Mouse (Mus musculus): ENCODE measurements around the gene Cklf. TPM values are rescaled to one million over a fixed set of nuclear protein-coding genes. Genes with fewer than 3 reads are reported as not detected.
"Not testable (repeated sequence)": the region's sequence is repeated elsewhere in the genome, so short reads cannot be mapped to it uniquely, and the experiment has no call there.

Gene Cklf
- polyA plus RNA-seq, 1 experiment: 36.0 TPM

DNA sequence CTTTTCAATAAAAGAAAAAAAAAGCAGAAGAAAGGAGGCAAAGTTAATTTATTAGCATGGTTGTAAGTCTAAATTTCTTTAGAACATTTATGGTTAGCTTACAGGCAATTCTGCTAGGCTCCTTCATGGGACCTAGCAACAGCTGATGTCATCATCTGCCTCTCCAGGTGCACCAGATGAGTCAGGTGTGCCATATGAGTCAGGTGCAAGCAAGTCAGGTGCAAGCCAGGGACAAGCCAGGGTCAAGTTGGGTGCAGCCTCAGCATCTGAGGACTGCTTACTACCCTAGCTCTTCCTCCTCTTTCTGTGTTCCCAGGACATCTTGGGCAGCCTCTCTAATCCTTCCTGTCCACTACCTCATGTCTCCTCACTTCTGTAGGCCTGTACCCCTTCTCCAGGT lies 17.7 kb downstream of the Cklf start:
- DNase-seq (ENCODE audit: low read depth): no peak
- TF ChIP-seq CTCF (IDR thresholded peaks at IDR 0.05; ENCODE audit: borderline replicate concordance, extremely low read depth, insufficient read depth, insufficient read length): no peak
- no peak for TF ChIP-seq POLR2A (IDR thresholded peaks at IDR 0.05; ENCODE audit: borderline replicate concordance, extremely low read depth, insufficient read depth, insufficient read length, poor library complexity, severe bottlenecking)

- TF ChIP-seq CTCF (IDR thresholded peaks at IDR 0.05; ENCODE audit: borderline replicate concordance, extremely low read depth, insufficient read depth, insufficient read length) (no peak), POLR2A (IDR thresholded peaks at IDR 0.05; ENCODE audit: borderline replicate concordance, extremely low read depth, insufficient read depth, insufficient read length, poor library complexity, severe bottlenecking) (no peak)
- peak; percentile 8 for DNase-seq (ENCODE audit: low read depth)
These were observed 18.3 kb downstream of the Cklf start for GRCm38 (mm10) chr8:104268937-104269440.

DNA sequence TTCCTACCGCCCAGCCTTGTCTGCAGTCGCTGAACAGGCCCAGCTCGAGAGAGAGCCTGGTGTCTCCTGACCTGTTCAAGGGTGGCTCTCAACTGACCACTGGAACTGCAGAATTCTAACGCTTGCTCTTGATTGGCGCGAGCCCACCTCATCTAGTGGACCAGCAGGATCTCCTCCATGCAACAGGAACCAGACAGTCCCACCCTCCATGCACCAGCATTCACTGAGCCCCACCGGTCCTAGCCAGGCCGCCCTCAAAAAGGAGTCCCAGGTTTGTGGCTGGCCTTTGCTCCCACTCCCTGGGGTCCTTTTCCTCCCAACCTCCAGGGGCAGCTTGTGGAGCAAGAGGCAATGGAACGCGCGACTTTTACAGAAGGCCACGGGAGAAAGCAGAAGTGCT lies 42.4 kb downstream of the Cklf start, which contains the start of gene Cmtm2a:
Gene Cmtm2a, minus strand, starts transcription at position 101 of the 400 bp plus-strand sequence.
- not testable (repeated sequence) for DNase-seq (ENCODE audit: low read depth)

DNA sequence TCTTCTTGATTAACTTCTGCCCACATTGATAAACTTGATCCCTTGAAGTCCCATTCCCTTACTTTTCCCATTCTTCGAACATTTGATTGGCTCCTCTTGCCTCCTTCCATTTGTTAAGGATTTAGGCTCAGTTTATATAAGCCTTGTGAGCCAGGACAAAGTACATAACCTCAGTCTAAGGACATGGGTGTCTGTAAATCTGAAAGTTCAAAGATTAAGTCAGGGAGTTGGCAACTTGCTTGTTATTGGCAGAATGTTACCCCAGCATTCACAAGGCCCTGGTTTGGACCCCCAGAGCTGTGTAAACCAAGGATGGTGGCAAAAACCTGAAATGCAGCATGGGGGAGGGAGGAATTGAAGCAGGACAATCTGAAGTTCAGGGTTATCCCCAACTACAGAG lies 43.7 kb downstream of the Cklf start:
- no peak for TF ChIP-seq POLR2A (IDR thresholded peaks at IDR 0.05; ENCODE audit: borderline replicate concordance, extremely low read depth, insufficient read depth, insufficient read length, poor library complexity, severe bottlenecking)
- TF ChIP-seq CTCF (IDR thresholded peaks at IDR 0.05; ENCODE audit: borderline replicate concordance, extremely low read depth, insufficient read depth, insufficient read length): no peak

GRCm38 (mm10) chr8:104301577-104301976 lies 50.9 kb downstream of the Cklf start:
- peak; percentile 86 for DNase-seq (ENCODE audit: low read depth)

More for the DNA sequence above, 43.7 kb downstream of the Cklf start:
- no peak for DNase-seq (ENCODE audit: low read depth)

GRCm38 (mm10) chr8:104302536-104302935 lies 51.9 kb downstream of the Cklf start:
- DNase-seq (ENCODE audit: low read depth): not testable (repeated sequence)

GRCm38 (mm10) chr8:104304962-104305361 lies 54.3 kb downstream of the Cklf start:
- no peak for TF ChIP-seq CTCF (IDR thresholded peaks at IDR 0.05; ENCODE audit: borderline replicate concordance, extremely low read depth, insufficient read depth, insufficient read length)
- DNase-seq (ENCODE audit: low read depth): no peak

DNA sequence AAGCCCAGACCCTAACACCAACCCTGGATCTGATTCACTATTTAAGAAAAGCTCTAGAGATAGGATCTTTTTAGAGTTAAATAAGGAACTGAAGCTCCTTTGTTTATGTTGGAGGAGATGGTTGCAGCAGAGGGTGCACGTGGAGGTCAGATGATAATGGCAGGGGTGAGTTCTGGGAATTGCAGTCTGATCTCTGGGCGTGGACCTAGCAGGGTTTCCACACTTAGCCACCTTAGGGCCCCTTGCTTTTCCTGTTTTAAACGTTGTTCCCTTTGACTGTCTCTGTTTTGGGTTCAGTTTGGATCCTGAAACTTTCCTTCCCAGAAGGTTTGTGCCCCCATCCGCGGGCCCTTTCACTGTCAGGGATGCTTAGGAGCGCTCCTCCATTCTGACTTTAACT lies 57.7 kb downstream of the Cklf start:
- DNase-seq (ENCODE audit: low read depth): not testable (repeated sequence)

DNA sequence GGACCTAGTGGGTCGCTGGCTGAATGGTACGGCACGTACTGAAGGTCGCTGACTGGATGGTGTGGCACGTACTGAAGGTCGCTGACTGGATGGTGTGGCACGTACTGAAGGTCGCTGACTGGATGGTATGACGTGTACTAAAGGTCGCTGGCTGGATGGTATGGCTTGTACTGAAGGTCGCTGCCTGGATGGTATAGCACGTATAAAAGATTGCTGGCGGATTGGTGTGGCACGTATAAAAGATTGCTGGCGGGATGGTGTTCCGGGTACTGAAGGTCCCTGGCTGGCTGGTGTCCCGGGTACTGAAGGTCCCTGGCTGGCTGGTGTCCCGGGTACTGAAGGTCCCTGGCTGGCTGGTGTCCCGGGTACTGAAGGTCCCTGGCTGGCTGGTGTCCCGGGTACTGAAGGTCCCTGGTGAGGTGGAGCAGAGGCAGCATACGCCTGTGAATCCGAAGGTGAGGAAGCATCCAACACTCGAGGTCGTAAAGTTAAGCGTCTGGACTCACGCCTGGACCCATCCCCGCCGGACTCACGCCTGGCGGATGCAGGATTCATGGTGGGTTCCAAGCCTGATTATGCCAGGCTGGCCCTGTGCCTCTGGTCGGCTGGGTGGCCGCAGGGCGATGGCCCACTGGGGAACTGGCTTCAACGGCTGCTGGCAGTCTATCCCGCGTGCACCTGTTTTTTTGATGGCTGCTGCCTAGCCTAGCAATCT lies 58.9 kb downstream of the Cklf start, which contains the start of the genes Gm45711 and Cmtm1:
Gene Gm45711, minus strand, starts transcription at position 641 of the 715 bp plus-strand sequence.
Gene Cmtm1, minus strand, starts transcription at position 705 of the 715 bp plus-strand sequence.
- not testable (repeated sequence) for DNase-seq (ENCODE audit: low read depth)

DNA sequence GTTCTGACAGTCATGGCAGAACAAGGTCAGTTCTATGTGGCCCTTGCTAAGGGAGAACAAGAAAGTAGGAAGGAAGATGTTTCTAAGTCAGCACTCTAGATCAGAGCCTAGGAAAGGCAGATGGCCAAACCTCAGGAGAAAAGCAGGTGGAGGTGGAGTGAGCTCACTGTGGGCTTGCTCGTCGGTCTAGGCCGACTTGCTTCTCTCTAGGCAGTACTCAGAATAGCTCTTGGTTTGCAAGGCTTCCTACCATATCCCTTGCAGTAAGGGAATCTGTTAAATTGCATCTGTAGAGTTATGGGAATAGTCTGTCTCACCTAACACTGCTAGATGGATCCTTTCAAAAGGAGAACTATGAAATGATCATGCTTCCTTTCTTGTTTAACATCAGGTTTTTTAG lies 61.4 kb downstream of the Cklf start:
- DNase-seq (ENCODE audit: low read depth): not testable (repeated sequence)

- DNase-seq (ENCODE audit: low read depth): no peak
These were observed 62.6 kb downstream of the Cklf start for GRCm38 (mm10) chr8:104313311-104313710.

More at GRCm38 (mm10) chr8:104313311-104313710, 62.6 kb downstream of the Cklf start:
- TF ChIP-seq POLR2A (IDR thresholded peaks at IDR 0.05; ENCODE audit: borderline replicate concordance, extremely low read depth, insufficient read depth, insufficient read length, poor library complexity, severe bottlenecking): no peak
- TF ChIP-seq CTCF (IDR thresholded peaks at IDR 0.05; ENCODE audit: borderline replicate concordance, extremely low read depth, insufficient read depth, insufficient read length): no peak

Other genes with a start within 250 kb of the Cklf start
- 18.2 and 34.6 TPM in 2 replicates for gene Cdh5, start 149.2 kb upstream of the Cklf start, polyA plus RNA-seq (2012; rRNA removed)
- 12.3 and 16.9 TPM in 2 replicates for gene Bean1, start 80.4 kb upstream of the Cklf start, polyA plus RNA-seq (2012; rRNA removed)
- gene Tk2, start 2.3 kb upstream of the Cklf start, polyA plus RNA-seq (2012; rRNA removed): 41.2 and 42.7 TPM in 2 replicates
- gene Cmtm2a, start 42.3 kb downstream of the Cklf start, polyA plus RNA-seq (2012; rRNA removed): not detected in 2 replicates
- gene Gm45711, start 59.2 kb downstream of the Cklf start, polyA plus RNA-seq (2012; rRNA removed): not detected in 2 replicates
- 0.08 TPM in 1 of 2 replicates, not detected in the other for gene Cmtm1, start 59.3 kb downstream of the Cklf start, polyA plus RNA-seq (2012; rRNA removed)
- not detected in 2 replicates for gene Gm11020, start 70.7 kb downstream of the Cklf start, polyA plus RNA-seq (2012; rRNA removed)
- not detected in 2 replicates for gene Cmtm2b, start 71.4 kb downstream of the Cklf start, polyA plus RNA-seq (2012; rRNA removed)
- gene Cmtm3, start 88.5 kb downstream of the Cklf start, polyA plus RNA-seq (2012; rRNA removed): 57.5 and 64.9 TPM in 2 replicates
- gene Cmtm4, start 144.9 kb downstream of the Cklf start, polyA plus RNA-seq (2012; rRNA removed): 18.3 and 20.8 TPM in 2 replicates
- 89.9 and 110 TPM in 2 replicates for gene Dync1li2, start 192.2 kb downstream of the Cklf start, polyA plus RNA-seq (2012; rRNA removed)

All from brain, embryonic 14.5 days (tissue).